Mouse (Mus musculus) right cerebral cortex, adult 18-20 months (tissue): Measurements from ENCODE around the gene Ghr.

Experiments
- DNase-seq: peaks from one replicate; pipeline ENCODE4 v3.0.0; 2022; ENCODE audit warnings: mixed read lengths

The Ghr gene

DNA sequence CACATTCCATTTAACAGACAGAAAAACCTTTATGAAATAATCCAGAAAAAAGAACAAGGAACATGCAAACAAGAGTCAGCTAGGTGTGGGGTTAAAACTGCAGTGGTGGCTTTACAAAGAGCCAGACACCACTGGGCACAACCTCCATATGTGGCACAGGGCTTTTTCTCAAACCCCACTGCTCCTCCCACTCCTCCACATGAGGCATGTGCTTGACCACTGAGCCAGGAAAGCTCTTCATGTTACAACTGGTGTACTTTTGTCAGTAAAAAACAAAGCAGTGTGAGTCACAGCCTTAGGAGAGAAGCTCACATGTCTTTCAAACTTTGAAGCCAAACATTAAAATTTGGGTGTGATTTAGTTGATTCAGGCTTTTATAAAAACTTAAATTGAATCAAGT is 302.1 kb downstream of the Ghr start:
- DNase-seq = no peak

DNA sequence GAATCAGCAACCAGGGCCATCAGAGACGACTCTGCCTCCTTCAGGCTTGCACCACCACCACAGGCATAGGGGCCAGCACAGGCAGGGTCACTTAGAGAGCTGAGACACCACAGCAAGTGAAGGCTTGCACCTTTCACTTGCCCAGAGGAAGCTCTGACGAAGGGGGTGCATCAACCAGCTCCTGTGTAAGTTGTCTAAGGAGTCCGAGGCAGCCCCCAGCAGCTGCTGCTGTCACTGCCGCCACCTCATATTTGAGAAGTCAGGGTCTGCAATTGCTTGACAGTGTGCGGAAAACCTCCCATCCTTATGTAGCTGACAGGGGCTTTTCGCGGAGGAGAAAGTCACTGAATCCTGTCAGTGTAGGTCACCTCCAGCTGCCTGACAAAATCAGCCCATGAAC is 304.1 kb downstream of the Ghr start:
- no peak for DNase-seq

DNA sequence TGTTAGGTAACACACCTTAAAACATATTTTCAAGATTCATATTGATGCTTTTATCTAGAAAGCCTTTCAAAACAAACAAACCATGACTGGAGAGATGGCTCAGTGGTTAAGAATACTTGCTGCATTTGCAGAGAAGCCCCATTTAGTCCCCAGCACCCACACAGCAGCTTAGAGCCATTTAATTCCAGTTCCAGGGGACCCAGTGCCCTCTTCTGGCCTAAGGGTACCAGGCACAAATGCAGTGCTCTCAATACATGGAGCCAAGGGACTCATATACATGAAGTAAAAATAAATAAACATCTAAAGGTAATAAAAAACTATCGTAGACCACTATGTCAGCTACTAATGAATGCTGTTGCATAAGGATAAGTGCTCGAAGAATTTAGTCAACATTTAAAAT is 305.9 kb downstream of the Ghr start:
- DNase-seq = no peak

DNA sequence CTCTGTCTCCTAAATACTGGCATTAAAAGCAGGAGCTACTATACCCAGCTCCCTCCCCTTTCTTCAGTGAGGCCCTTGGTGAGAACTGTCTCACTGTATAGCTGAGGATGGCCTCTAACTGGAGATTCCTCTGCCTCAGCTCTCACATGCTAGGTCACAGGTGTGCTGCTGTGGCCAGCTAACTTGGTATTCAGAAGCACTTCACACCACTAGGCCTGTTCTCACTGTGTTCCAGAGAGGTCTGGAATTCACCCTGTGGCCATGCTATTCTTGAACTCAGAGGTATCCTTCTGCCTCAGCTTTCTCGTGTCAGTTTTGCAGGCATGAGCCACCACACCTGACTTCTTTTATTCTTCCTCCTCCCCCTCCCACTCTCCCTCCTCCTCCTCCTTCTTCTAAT is 310.1 kb downstream of the Ghr start:
- no peak for DNase-seq

DNA sequence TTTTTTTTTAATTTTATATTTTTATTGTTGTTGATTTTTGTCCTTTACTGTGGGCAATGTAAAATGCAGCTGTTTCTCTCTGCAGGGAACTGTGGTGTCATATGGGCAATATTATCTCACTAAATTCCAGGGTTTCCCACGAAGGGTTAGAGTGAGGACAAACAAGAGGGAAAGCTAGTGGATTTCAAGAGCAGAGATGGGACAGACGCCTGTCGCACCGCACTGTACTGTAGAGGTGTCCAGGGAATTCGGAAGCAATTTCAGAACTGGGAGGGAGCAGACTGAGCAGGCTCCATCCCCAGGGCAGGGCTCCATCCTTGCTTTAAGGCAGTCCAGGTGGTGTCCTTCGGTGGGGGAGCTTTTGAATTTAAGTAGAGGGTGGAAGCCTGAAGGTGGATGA is 312.1 kb downstream of the Ghr start:
- no peak for DNase-seq

DNA sequence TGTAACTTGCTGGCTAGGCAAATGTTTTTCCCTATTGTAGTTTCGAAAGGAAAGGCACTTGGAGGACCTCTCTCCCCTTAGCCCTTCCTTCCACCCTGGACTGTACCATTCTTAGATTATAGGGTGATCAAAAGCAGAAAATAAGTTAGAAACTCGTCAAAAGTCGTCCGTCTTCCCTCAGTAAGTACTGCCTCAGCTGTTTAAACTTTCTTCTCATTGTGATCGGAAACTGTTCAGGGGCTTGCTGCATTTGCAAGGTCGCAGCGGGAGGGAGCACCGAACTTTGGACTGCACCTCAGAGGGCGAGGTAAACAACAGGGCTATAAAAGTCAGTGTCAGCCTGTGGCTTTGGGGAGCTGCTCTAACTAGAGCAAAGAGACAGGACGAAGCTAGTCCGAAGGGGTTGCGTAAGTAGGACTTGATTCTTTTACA is 312.6 kb downstream of the Ghr start:
- DNase-seq = peak; percentile 25

DNA sequence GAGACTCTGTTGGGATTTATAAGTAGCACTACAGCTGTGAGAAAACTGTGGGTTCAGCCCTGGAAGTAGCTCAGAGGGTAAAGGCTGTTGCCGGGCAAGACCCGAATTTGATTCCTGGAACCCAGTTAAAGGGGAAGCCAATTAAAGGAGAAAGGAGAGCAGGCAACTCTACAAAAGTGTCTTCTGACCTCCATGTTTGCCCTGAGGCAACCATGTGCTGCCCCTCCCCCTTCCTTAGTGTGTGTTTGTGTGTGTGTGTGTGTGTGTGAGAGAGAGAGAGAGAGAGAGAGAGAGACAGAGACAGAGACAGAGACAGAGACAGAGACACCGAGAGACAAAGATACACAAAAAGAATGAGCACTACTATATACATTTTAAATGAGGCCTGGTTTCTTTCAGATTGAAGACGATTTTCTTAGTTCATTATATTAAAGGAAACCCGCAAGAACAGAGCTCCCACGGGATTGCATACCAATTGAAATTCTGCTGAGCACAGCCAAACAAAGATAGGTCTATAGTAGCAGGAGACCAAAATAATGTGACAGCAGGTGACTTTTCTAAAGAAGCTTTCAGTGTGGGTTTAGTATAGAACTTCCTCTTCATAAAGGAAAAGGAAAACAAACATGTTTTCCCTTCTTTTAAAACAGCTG is 313.2 kb downstream of the Ghr start:
- DNase-seq = no peak

DNA sequence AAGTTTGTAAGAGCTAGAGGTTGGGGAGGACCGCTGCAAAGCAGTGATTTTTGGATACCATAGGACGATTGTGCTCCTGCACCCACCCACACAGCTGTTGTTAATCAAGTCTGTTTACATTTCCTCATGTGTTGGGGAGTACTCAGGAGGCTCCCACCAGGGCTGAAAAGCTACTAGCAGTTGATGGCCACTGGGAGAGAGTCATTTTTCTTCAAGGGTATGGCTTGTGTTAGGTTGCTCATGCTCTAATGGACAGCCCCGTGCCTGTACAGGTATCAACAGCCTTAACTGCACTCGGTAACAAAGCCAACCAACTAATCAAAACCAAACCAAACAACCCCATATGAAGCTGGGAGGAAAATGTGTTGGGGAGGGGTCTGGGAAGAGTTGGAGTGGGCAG is 313.8 kb downstream of the Ghr start:
- DNase-seq = no peak

DNA sequence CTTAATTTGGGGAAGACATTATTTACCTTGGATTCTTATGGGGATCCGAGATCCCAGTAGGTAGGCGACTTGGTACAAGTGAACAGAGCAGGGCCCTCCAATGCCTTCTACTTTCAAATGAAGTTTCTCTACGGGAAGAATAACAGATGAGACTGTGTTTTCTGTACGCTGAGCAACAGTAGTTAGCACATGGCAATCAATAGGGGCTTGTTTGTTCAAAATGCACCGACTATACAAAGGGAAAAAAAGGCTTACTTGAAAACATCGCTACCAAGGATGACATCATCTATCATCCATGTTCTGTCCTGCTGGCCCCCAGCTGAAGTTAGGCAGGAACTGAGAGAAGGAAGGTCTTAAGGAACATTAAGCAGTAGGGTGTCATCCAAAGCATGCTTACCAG is 315.0 kb downstream of the Ghr start, which contains the start of gene Selenop:
TSS of gene Selenop (plus strand) at position 301 of the 400 bp plus-strand sequence.
- no peak for DNase-seq
